Mouse (Mus musculus) liver, postnatal 0 days (tissue): ENCODE data around the gene Mettl14.

Source experiments
- CTCF ChIP-seq: sonication (generic); IDR thresholded peaks from 2 replicates; pipeline ENCODE4 v1.5.1; 2016; ENCODE audit warnings: antibody characterized with exemption, low read depth
- EP300 ChIP-seq: IDR thresholded peaks from 2 replicates; pipeline ENCODE4 v1.6.1; 2016; ENCODE audit warnings: antibody characterized with exemption, low read depth, mild to moderate bottlenecking

GRCm38 (mm10) chr3:123411821-123412578, 26.1 kb upstream of the Mettl14 start:
- TF ChIP-seq CTCF (no peak), EP300 (no peak)
